Mouse (Mus musculus) heart, postnatal 0 days (tissue): ENCODE measurements around the gene Zswim3.

Experiments
- CTCF ChIP-seq: IDR thresholded peaks from 2 replicates; pipeline ENCODE4 v1.5.1; 2016; ENCODE audit warnings: antibody characterized with exemption, control low read depth, low read depth
- EP300 ChIP-seq: IDR thresholded peaks from 2 replicates; pipeline ENCODE4 v1.6.1; 2016; ENCODE audit warnings: antibody characterized with exemption, low read depth

GRCm38 (mm10) chr2:164800252-164801004 is 4.5 kb upstream of the Zswim3 start:
- TF ChIP-seq CTCF (no peak), EP300 (no peak)
